Mouse (Mus musculus): Measurements from ENCODE around the gene En1. TPM values are rescaled to one million over a fixed set of nuclear protein-coding genes. Genes with fewer than 3 reads are reported as not detected.

En1 gene
- polyA plus RNA-seq, 1 experiment from 2014 or later: 0.09 TPM

GRCm38 (mm10) chr1:120615521-120615920 lies 13.3 kb downstream of the En1 start:
- H3K27ac ChIP-seq (ENCODE audit: low read length): no peak overlapping the region
- no peaks in the 10 kb centered on the region for H3K4me1 ChIP-seq (ENCODE audit: control insufficient read depth, insufficient read depth, low read length)
- no peaks in the 10 kb centered on the region for H3K9me3 ChIP-seq (replicated peaks; ENCODE audit: control insufficient read depth, low read length)
- H3K36me3 ChIP-seq (ENCODE audit: control insufficient read depth, insufficient read depth, low read length): no peaks in the 10 kb centered on the region
- H3K4me2 ChIP-seq (ENCODE audit: low read depth, low read length): no peak overlapping the region
- peaks cover 79% of the 10 kb centered on the region for H3K27me3 ChIP-seq (ENCODE audit: control insufficient read depth, insufficient read depth, low read length)
- H3K9ac ChIP-seq (ENCODE audit: low read length): no peak overlapping the region
- ATAC-seq (ENCODE audit: insufficient read depth, low FRiP score): no peak
- H3K4me3 ChIP-seq (replicated peaks; ENCODE audit: low read length): no peak overlapping the region
- WGBS: 1% methylated on average over 4 of the region's 4 CpGs

DNA sequence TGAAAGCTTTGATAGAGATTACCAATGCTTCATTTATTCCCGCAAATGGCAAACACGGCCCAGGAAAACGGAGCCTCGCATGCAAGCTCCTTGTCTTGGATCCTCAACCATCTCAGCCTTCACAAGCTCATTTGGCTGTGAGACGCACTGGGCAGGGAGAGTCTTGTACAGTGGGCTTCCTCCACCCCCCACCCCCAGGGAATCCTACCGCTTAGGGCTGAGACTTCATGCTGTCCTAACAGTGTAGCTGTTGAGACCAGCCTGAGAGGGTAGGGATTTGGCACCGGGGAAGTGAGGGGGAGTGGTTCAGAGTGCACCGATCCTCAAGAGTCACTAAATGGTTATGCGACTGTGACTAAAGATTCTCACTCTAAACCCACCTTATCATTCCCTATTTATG lies 13.7 kb downstream of the En1 start:
- no peak overlapping the region for H3K4me2 ChIP-seq (ENCODE audit: low read depth, low read length)
- H3K9ac ChIP-seq (ENCODE audit: low read length): no peak overlapping the region
- H3K27me3 ChIP-seq (ENCODE audit: control insufficient read depth, insufficient read depth, low read length): peaks cover 75% of the 10 kb centered on the region
- no peaks in the 10 kb centered on the region for H3K36me3 ChIP-seq (ENCODE audit: control insufficient read depth, insufficient read depth, low read length)
- 3% methylated on average over 9 of the region's 9 CpGs for WGBS
- no peaks in the 10 kb centered on the region for H3K4me1 ChIP-seq (ENCODE audit: control insufficient read depth, insufficient read depth, low read length)
- no peak for ATAC-seq (ENCODE audit: insufficient read depth, low FRiP score)
- no peak overlapping the region for H3K4me3 ChIP-seq (replicated peaks; ENCODE audit: low read length)
- no peaks in the 10 kb centered on the region for H3K9me3 ChIP-seq (replicated peaks; ENCODE audit: control insufficient read depth, low read length)
- H3K27ac ChIP-seq (ENCODE audit: low read length): no peak overlapping the region

GRCm38 (mm10) chr1:120621383-120621782 lies 19.2 kb downstream of the En1 start:
- Histone ChIP-seq H3K4me3 (replicated peaks; ENCODE audit: low read length) (no peak overlapping the region), H3K9ac (ENCODE audit: low read length) (no peak overlapping the region), H3K27ac (ENCODE audit: low read length) (no peak overlapping the region), H3K4me1 (ENCODE audit: control insufficient read depth, insufficient read depth, low read length) (no peaks in the 10 kb centered on the region), H3K27me3 (ENCODE audit: control insufficient read depth, insufficient read depth, low read length) (peaks cover 31% of the 10 kb centered on the region), H3K36me3 (ENCODE audit: control insufficient read depth, insufficient read depth, low read length) (no peaks in the 10 kb centered on the region), H3K4me2 (ENCODE audit: low read depth, low read length) (no peak overlapping the region), H3K9me3 (replicated peaks; ENCODE audit: control insufficient read depth, low read length) (no peaks in the 10 kb centered on the region)
- ATAC-seq (ENCODE audit: insufficient read depth, low FRiP score): no peak
- WGBS: 36% methylated on average over 5 of the region's 5 CpGs

GRCm38 (mm10) chr1:120626930-120627621 lies 24.9 kb downstream of the En1 start:
- Histone ChIP-seq H3K27ac (ENCODE audit: low read length) (no peak overlapping the region), H3K9ac (ENCODE audit: low read length) (no peak overlapping the region), H3K4me1 (ENCODE audit: control insufficient read depth, insufficient read depth, low read length) (no peaks in the 10 kb centered on the region), H3K9me3 (replicated peaks; ENCODE audit: control insufficient read depth, low read length) (no peaks in the 10 kb centered on the region), H3K27me3 (ENCODE audit: control insufficient read depth, insufficient read depth, low read length) (peaks cover 12% of the 10 kb centered on the region), H3K4me3 (replicated peaks; ENCODE audit: low read length) (no peak overlapping the region), H3K4me2 (ENCODE audit: low read depth, low read length) (no peak overlapping the region), H3K36me3 (ENCODE audit: control insufficient read depth, insufficient read depth, low read length) (no peaks in the 10 kb centered on the region)
- ATAC-seq (ENCODE audit: insufficient read depth, low FRiP score): no peak
- 57% methylated on average over 11 of the region's 11 CpGs for WGBS

GRCm38 (mm10) chr1:120627622-120628001 lies 25.4 kb downstream of the En1 start:
- no peak overlapping the region for H3K4me2 ChIP-seq (ENCODE audit: low read depth, low read length)
- H3K27ac ChIP-seq (ENCODE audit: low read length): no peak overlapping the region
- no peak for ATAC-seq (ENCODE audit: insufficient read depth, low FRiP score)
- no peaks in the 10 kb centered on the region for H3K4me1 ChIP-seq (ENCODE audit: control insufficient read depth, insufficient read depth, low read length)
- H3K4me3 ChIP-seq (replicated peaks; ENCODE audit: low read length): no peak overlapping the region
- no peaks in the 10 kb centered on the region for H3K36me3 ChIP-seq (ENCODE audit: control insufficient read depth, insufficient read depth, low read length)
- peaks cover 12% of the 10 kb centered on the region for H3K27me3 ChIP-seq (ENCODE audit: control insufficient read depth, insufficient read depth, low read length)
- WGBS: 67% methylated on average over 4 of the region's 4 CpGs
- no peak overlapping the region for H3K9ac ChIP-seq (ENCODE audit: low read length)
- no peaks in the 10 kb centered on the region for H3K9me3 ChIP-seq (replicated peaks; ENCODE audit: control insufficient read depth, low read length)

- Histone ChIP-seq H3K27me3 (ENCODE audit: control insufficient read depth, insufficient read depth, low read length) (peaks cover 12% of the 10 kb centered on the region), H3K9ac (ENCODE audit: low read length) (no peak overlapping the region)
- 48% methylated on average over 9 of the region's 9 CpGs for WGBS
Observed at GRCm38 (mm10) chr1:120628821-120629220, 26.6 kb downstream of the En1 start.

DNA sequence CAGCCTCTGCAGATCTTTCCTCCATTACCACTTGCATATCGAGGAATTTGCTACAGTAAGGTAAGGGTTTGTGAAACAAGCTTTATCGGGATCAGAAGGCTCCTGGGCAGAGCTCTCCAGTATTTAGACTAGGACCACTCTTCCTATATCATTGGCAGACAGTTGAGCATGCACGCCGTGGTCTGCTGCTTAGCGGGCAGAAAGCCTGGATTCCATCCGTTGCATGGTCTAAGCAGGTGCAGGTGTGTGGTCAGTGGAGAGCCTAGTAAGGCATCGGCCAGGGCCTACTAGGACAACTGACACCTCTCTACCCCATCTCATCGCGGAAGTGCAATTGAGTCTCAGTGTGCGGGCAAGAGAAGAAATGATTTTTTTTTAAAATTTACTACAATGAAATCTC lies 41.2 kb downstream of the En1 start:
- no peaks in the 10 kb centered on the region for H3K9me3 ChIP-seq (replicated peaks; ENCODE audit: control insufficient read depth, low read length)
- H3K4me1 ChIP-seq (ENCODE audit: control insufficient read depth, insufficient read depth, low read length): no peaks in the 10 kb centered on the region
- no peak for ATAC-seq (ENCODE audit: insufficient read depth, low FRiP score)
- H3K27ac ChIP-seq (ENCODE audit: low read length): no peak overlapping the region
- H3K9ac ChIP-seq (ENCODE audit: low read length): no peak overlapping the region
- no peaks in the 10 kb centered on the region for H3K27me3 ChIP-seq (ENCODE audit: control insufficient read depth, insufficient read depth, low read length)
- no peak overlapping the region for H3K4me3 ChIP-seq (replicated peaks; ENCODE audit: low read length)
- no peak overlapping the region for H3K4me2 ChIP-seq (ENCODE audit: low read depth, low read length)
- no peaks in the 10 kb centered on the region for H3K36me3 ChIP-seq (ENCODE audit: control insufficient read depth, insufficient read depth, low read length)
- 29% methylated on average over 10 of the region's 10 CpGs for WGBS

More at GRCm38 (mm10) chr1:120628821-120629220, 26.6 kb downstream of the En1 start:
- H3K4me1 ChIP-seq (ENCODE audit: control insufficient read depth, insufficient read depth, low read length): no peaks in the 10 kb centered on the region
- H3K4me2 ChIP-seq (ENCODE audit: low read depth, low read length): no peak overlapping the region
- H3K9me3 ChIP-seq (replicated peaks; ENCODE audit: control insufficient read depth, low read length): no peaks in the 10 kb centered on the region
- no peak overlapping the region for H3K4me3 ChIP-seq (replicated peaks; ENCODE audit: low read length)
- H3K27ac ChIP-seq (ENCODE audit: low read length): no peak overlapping the region
- no peaks in the 10 kb centered on the region for H3K36me3 ChIP-seq (ENCODE audit: control insufficient read depth, insufficient read depth, low read length)
- no peak for ATAC-seq (ENCODE audit: insufficient read depth, low FRiP score)

DNA sequence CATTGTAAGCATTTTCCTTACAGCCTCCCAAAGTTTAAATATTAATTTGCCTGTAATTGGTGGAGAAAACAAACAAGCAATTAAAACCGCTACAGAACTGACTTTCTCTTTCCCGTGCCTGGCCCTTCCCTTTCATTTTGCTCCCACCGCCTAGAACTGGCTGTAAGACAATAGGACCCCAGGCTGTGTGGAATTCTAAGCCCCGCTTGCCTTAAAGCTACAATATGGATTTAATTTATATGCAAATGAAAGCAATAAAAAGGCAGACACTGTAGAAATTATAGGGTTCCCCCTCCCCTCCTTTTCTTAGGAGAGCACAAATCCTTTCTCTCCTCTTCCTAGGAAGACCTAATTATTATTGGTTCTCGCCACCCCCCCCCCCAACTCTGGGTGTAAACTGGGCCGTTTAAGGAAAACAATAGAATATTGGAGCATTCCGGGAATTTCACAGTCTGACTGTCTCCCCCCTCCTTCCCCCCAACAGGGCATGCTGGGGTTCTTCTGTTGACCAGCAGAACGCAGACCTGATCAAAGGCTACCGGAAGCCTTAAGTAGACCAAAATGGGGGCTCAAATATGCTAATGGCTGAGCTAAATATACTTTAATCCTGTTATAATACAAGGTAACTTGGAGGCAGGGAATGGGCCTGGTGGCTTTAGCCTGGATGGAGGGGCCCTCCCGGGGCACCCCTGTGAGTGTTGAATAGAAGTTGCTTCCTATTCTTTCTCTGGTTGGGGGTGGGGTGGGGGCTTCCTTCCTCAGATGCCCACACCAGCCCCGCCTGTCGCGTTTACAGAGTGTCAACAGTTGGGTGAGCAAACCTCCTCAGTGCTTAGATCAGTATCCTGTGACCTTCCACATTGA lies 41.9 kb downstream of the En1 start:
- 21% methylated on average over 13 of the region's 13 CpGs for WGBS
- Histone ChIP-seq H3K4me3 (replicated peaks; ENCODE audit: low read length) (no peak overlapping the region), H3K9me3 (replicated peaks; ENCODE audit: control insufficient read depth, low read length) (no peaks in the 10 kb centered on the region), H3K9ac (ENCODE audit: low read length) (no peak overlapping the region), H3K36me3 (ENCODE audit: control insufficient read depth, insufficient read depth, low read length) (no peaks in the 10 kb centered on the region), H3K4me1 (ENCODE audit: control insufficient read depth, insufficient read depth, low read length) (no peaks in the 10 kb centered on the region), H3K4me2 (ENCODE audit: low read depth, low read length) (no peak overlapping the region), H3K27me3 (ENCODE audit: control insufficient read depth, insufficient read depth, low read length) (no peaks in the 10 kb centered on the region), H3K27ac (ENCODE audit: low read length) (no peak overlapping the region)
- no peak for ATAC-seq (ENCODE audit: insufficient read depth, low FRiP score)

GRCm38 (mm10) chr1:120644755-120645154 lies 42.5 kb downstream of the En1 start:
- no peak overlapping the region for H3K4me3 ChIP-seq (replicated peaks; ENCODE audit: low read length)
- ATAC-seq (ENCODE audit: insufficient read depth, low FRiP score): no peak
- H3K36me3 ChIP-seq (ENCODE audit: control insufficient read depth, insufficient read depth, low read length): no peaks in the 10 kb centered on the region
- H3K9ac ChIP-seq (ENCODE audit: low read length): no peak overlapping the region
- H3K27me3 ChIP-seq (ENCODE audit: control insufficient read depth, insufficient read depth, low read length): no peaks in the 10 kb centered on the region
- no peak overlapping the region for H3K4me2 ChIP-seq (ENCODE audit: low read depth, low read length)
- no peak overlapping the region for H3K27ac ChIP-seq (ENCODE audit: low read length)
- H3K9me3 ChIP-seq (replicated peaks; ENCODE audit: control insufficient read depth, low read length): no peaks in the 10 kb centered on the region
- WGBS: 61% methylated on average over 1 of the region's 1 CpGs
- no peaks in the 10 kb centered on the region for H3K4me1 ChIP-seq (ENCODE audit: control insufficient read depth, insufficient read depth, low read length)

All from stomach, embryonic 16.5 days (tissue).